Mouse (Mus musculus) cerebellum, postnatal 4 days (tissue): ENCODE data around the gene Ppp1r12b.
A peak's percentile ranks its signal among the peaks of the same experiment; 100 is the strongest.

Source experiments
- DNase-seq, 2 experiments: peaks; one replicate each; pipeline ENCODE4 v3.0.0; 2022; ENCODE audit warnings: low spot score in 2 of 2, mixed read lengths in 1 of 2

Gene Ppp1r12b

DNA sequence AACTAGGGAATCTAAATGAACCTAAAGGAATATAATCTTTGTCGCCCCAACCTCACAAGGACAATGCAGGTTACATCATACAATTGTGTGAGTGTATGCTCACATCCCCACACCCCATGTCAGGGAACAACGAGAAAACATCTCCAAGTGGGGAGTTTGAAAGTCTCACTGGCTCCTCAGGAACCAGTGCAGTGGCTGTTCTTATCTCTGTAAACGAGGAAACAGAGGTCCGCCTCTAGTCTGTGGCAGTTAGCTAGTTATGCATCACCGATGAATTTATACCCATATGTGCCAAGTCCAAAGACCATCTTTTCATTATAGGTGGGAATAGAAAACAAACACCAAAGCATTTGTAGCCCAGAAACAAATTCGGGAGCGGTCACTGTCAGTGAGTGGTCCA, 194.2 kb downstream of the Ppp1r12b start:
- no peak for DNase-seq

DNA sequence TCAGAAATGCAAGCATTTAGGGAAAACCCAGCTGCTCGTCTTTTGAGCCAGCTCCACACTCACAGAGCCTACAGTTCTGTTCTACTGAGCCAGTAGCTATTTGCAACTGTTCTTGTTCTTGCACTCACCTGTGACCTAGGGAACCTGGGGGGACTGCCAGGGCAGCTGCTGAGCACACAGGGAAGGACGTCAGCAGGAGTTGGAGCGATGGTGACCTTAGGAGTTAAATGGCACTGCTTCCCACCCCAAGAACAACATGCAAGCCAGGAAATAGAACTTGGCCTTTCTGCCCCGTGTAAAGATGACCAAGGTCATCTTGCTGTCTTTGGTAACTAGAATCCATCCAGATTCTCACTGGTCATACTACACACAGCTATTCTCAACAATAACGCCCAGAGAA, 195.1 kb downstream of the Ppp1r12b start:
- DNase-seq, result no peak

DNA sequence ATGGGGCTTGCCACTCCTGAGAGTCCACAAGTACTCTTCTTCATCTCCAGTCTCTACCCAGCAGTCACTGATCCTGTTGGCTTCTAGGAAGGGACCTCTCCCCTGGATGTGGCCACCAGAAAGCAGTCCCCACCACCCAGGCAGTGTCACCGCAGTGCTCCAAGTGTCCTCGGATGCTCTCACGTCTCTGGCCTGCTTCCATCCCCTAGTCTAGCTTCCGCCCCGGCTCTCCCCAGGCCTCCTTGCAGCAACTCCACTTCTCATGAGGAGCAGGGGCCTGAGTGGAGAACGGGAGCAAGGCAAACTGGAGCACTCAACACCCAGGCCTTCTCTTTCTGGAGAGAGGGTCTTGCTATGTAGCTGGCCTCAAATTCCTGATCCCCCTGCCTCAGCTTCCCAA, 196.6 kb downstream of the Ppp1r12b start:
- DNase-seq, result no peak

DNA sequence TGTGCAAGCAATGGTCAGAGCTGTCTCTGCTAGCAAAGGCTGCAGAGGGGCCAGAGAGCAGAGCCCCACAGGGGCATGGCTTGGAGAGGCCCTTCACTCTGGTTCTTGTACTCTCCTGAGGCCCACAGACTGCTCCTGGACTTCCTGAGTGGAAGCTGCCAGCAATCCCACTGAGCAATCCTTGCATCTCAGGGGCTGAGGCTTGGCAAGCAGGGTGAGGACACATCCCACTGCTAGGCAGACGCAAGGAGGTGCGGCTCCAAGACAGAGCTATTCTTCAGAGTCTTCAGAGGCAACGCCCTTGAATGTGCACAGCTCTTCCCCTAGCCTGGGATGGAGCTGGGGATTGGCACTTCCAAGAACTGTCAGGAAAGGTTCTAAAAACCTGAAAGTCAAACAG, 198.5 kb downstream of the Ppp1r12b start:
- DNase-seq, result no peak

DNA sequence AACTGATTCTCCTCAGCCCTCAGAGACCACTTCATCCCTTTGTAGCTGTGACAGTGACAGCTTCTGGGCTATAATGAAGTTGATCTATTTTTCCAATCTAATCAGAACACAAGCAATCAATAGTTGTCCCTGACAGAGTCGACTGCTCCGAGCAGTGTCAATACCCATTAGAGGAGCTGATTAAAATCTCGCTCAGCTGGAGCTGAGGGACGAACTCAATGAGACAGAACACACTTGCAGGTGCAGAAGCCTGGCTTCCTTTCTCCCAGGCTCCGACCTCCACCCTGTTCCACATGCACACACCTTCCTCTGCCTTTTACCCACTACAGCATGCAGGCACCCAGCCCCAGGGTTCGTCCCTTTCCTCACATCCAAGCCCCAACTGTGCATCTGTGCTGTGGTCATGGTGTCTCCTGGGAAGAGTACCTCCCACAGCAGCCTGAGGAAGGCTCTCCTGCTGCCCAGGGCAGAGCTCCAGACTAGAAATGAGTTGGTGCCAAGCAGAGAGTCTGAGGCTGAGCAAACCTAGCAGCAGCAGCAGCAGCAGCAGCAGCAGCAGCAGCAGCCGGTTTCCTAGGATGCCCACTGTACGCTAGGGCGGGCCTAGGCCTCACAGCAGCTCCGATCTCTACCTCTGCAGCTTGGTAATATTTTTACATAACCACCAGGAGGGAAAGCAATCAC, 199.4 kb downstream of the Ppp1r12b start:
- DNase-seq, result no peak

DNA sequence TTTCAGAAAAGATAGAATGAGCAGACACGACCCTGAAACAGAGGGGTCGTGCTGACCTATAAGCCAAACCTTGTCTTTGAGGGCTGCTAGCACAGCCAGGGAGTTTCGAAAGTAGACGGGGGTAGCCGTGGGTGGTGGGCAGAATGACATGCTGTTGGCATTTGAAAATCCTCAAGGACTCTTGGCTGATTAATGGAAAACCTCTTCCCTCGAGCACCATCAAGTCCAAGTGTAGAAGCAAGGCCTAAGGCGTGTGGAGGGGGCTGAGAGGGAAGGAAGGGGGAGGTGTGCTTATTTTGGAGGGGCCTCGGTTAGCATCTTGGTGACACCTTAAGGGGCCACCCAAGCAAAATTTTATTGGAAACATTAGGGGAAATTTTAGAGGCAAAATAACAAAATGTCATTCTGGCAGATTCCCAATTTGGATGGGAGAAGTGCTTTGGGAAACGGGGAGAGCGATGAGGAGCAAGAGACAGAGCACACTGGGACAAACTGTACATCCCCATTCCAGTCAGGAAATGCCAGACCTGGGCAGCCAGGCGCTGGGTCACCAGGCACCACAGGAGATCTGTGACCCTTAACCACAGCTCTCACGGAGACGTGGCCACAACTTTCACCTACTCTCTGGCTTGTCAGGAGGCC, 200.1 kb downstream of the Ppp1r12b start:
- no peak for DNase-seq

DNA sequence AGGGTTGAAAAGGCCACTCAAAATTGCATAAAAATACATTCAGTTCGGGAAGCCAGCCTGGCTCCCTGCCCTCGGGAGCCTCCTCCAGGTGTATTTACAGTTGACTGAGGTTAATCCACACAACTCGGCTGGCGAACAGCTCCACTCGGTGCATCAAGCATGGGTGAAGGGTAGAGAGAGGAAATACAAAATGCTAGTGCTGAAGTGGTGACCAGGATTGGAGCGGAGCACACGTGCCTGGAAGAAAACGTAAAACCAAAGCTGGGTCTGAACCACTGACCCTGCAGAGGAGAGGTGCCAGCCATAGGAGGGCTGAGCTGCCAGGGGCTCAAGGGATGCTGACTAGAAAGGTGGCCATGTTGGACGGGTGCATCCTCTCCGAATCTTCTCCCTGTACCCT, 200.9 kb downstream of the Ppp1r12b start:
- no peak for DNase-seq

DNA sequence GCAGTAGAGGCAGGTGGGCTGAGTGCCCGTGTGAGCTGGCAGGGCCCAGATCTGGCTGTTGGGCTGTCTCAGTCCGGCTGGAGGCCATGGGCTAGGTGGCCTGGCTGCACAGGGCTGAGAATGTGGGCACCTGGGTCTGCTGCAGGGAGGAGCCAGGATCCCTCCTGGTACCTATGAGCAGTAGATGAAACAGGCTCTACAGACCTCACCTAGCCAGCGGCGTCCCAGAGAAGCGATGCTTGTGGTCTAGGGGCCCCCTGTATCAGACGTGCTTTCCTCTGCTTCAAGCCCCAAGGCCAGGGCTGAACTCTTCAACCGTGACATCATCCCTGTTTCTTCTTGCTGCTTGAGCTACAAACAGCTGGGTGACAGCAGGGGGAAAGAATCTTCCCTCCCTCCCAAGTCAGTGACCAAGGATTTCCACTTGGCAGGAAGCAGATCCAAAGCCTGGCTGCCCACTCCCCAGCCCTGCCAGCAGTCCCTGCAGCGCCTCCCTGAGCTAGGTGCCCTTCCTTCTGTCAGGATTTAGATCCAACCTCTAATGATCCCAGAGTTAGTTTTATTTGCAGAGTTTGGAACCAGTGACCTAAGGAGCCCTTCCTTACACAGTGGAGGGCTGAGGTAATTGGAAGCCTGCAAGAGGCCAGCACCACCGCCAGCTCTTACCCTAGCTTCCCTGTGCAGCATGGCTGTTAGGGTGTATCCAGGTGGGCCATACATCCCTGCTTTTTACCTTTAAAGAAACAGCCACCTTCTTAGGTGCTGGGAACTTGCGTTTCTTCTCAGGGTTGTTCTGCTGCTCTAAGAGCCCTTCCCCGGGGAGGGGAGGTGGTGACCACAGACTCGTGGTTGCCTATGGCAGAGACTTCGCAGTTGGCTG, 201.8 kb downstream of the Ppp1r12b start:
- no peak for DNase-seq

DNA sequence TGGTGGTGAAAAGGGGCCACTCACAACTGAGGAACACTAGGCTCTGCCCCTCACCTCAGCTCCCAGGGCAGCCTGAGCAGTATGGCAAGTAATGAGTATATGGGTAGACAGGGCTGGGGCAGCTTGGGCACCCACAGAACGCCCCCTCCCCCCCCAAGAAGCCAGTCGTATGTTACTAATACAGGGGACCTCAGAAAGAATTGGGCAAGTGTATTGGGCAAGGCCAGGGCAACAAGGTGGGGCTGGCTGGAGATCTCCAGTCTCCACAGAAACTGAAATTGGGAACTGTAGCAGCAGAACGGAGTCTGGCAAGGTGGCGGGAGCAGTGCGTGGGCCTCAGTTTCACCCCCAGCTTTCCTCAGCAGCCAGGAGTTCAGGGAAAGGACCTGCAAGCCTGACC, 203.3 kb downstream of the Ppp1r12b start:
- no peak for DNase-seq

DNA sequence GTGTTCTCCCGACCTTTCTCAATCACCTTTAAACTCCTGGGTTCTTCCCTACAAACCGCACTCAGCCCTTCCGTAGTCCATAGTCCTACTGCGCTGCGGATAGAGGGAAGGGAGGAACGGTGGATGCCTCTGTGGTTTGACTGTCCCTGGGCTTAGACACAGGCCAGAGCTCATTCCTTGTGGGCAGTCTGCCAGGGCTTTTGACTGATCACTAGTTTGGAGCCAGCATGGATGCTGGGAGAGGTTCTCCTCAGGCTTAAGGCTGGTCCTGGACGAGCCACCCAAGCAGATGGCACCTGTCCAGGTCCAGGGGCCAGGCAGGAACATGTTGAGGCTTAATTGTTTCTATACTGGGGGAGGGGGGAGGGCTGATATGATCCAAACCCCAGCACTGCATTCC, 205.9 kb downstream of the Ppp1r12b start:
- peak in 1 of 2 experiments; percentile 77 for DNase-seq

DNA sequence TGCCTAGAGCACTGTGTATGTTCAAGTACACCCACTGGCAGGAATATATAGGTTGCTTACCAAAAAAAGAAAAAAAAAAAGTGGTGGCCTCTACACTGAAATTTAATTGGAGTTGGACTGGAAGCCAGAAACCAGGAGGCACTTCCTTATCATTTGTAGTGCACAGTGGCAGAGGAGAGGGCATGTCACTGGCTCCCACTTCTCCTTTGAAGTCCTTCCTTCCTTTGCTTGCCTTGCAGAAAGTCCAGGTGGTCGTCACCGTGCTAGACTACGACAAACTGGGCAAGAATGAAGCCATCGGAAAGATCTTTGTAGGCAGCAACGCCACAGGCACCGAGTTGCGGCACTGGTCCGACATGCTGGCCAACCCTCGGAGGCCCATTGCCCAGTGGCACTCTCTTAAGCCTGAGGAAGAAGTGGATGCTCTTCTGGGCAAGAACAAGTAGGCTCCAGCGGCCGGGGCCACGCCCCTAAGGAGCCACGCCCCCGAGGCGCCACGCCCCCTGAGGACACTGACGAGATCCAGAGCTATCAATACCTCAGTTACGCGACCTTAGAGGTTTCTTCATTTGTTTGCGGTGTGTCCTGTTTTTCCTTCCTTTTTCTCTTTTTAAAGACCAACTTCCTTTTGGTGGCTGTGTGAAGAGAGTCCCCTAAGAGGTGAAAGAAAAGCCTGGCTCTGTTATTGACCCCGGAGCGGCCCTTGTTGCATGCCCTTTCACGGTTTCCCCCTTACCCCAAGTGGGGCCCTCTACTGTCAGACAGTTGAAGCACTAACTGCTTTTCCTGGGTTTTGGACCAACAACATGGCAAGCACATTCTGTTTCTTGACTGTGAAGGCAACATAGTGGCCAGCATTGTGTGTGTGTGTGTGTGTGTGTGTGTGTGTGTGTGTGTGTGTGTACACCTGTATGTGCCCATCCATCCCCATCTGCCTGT, 208.2 kb downstream of the Ppp1r12b start:
- no peak for DNase-seq

DNA sequence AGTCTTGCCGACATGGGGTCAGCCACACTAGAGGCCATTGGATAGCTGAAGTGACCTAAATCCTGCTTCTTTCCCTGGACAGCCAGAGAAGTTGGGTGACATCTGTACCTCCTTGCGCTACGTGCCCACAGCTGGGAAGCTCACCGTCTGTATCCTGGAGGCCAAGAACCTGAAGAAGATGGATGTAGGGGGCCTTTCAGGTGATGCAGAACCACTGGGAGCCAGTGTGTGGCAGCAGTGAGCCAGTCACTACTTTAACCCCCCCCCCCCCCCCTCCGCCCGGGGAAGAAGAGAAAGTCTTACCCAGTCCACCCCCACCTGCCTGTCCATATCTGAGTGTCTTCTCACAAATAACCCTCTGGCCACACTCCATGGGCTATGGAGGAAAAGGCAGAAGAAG, 210.1 kb downstream of the Ppp1r12b start:
- no peak for DNase-seq

DNA sequence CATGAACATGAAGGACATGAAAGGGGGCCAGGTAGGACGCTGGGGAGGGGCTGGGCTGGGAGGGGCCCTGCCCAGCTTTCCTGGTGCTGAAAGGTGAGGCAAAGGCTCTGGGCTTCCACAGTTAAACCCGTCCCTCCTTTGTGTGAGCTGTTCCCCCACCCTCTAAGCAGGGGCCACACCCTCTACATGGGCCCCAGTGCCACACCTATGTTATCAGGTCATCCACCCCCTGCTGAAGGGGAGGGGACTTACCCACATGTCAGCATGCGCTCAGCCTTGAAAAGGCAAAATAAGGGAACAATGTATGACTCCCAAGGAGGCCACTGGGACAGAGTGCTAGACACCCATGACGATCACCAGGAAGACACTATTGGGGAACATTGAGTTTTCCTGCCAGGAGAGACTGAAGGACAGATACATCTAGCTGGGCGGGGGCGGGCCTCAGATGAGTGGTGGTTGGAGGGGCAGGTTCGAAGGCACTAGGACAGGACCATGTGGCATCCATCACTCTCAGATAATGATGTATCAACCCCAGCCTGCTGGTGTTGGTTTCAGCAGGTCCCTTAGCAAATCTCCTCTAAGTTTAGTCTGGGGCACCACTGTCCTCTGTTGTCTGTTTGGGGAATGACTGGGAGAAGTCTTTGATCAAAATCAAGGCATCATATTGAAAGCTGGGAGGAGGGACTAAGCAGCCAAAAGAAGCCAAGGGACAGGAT, 213.6 kb downstream of the Ppp1r12b start:
- DNase-seq, result no peak

DNA sequence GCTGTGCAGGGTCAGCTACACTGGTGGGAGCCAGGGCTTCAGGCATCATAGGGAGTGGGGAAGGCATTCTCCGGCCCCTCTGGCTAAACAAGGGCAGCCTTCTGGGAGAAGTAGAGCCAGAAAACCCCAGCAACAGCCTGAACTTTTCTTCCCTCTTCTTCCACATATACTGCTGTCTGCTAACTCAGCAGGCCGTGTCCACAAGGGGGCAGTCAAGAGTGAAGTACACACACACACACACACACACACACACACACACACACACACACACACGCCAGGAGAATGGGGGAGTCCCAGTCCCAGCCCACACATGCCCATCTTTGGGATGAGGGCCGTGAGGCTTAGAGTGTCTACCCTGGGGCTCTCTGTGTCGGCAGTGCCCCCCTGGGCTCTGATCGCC, 214.3 kb downstream of the Ppp1r12b start:
- DNase-seq, result no peak

DNA sequence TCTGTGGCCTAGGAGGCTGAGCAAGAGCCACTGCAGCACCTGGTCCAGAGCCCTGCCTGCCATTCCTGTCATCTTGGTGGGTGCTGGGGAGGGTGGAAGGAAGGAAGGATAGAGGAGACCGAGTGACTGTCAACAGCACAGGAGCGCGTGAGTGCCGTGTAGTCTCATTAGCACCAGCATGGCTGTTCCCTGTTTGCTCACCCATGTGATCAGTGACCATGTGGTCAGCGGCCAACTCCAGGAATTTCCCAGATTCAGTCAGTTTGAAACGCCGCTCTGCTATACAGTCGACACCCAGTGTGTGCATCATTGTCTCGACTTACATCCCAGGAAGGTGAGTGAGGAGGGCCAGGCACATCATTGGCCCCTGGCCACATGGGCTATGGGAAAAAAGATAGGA, 218.3 kb downstream of the Ppp1r12b start:
- DNase-seq, result no peak

DNA sequence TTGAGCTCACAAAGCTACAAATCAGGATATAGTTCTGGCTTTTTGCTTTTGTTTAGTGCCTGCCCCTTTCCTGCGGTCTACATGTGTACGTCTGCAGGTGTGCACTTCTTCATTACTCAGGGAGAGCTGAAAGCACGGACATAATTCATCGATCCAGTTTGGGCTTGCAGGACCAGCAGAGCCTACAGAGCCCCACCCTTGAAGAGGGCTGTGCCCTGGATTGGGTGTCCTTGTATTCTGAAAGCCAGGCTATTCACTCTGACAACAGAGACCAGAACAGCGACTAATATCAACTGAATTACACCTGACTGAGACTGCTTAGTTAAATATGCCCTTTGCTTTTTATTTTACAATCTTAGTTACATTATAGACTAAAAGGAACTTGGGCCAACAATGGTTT, 222.1 kb downstream of the Ppp1r12b start:
- DNase-seq, result no peak

DNA sequence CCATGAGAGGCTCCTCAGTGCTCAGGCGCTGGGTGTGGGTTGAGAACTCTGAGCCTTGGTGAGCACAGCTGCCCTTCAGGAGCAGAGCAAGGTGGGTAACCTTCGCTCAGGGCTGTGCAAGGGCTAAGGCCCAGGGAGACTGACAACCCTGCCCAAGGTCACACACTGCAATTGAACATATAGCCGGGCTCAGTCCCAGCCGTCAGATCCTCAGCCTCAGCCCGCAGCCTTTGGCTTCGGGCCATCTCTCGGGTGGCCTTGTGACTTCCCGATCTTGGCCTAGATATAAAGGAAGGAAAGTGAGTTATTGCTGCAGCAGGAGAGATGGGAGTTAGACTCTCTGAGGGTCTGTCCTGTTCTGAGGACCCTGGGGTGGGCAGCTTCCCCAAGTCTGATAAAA, 228.5 kb downstream of the Ppp1r12b start:
- DNase-seq, result no peak

DNA sequence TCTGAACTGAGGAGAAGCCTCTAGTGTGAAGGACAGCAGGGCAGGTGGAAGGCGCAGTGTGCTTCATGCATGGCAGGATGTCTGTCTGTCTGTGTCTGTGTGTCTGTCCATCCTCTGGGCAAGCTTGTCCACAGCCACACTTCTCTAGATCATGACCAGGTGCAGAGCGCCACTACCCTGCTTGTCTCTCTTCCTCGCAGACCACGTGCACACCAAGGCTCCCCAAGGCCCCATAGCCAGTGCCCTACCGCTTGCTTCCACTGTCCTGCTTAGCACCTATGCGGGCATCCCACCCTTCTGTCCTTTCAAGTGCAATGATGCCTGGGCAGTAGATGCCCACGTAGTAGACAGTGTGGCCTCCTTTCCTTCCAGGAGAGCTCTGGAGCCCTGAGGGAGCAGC, 229.3 kb downstream of the Ppp1r12b start:
- DNase-seq, result no peak

DNA sequence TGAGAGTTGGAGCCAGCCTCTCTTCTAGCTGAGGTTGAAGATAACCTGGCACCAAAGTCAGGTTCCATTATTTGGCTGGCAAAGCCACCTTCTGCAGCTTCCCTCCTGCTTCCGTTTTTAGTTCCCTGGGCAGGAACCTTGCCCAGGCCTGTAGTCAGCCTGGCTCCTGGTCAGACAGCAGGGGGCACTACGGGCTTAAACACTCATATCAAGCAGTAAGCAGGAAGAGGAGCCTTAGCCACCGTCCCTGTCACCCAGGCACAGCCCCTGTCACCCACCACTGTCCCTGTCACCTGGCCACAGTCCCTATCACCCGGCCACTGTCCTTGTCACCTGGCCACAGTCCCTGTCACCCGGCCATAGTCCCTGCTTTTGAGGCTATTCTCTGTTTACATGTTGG, 230.5 kb downstream of the Ppp1r12b start:
- DNase-seq, result no peak

DNA sequence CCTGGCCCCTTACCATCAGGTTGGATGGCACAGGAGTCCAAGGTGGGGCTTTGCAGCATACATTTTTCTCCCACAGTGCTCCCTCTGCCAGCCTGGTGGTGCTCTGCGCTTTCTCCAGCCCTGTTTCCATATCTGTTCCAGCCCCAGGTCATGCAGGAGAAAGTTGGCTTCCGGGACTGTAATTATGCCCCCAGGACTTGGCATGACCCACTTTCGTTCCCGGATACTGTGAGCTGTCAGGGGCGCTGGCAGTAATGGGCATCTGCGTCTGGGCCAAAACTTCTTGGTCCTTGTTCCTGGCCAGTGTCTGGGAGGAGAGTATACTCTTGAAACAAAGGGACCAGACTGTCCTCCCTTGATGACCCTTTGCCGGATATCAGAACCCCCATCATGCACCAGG, 232.9 kb downstream of the Ppp1r12b start:
- no peak for DNase-seq

DNA sequence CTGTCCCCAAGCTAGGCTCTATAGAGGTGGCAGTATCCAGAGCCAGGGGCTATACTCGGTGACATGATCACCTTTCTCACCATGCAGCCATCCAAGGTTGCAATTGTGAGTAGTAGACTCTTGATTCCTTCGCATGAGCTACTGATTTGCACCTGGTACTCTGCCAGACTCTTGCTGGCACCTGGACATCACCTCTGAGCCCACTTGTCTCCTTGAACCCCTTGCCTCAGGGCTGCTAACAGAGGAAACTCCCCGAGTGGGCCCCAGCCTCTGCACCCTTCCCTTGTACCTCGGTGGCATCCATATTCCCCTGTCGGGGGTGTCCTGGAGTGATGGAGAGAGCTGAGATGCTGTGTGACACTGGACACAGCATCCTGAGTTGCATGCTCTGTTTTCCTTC, 234.3 kb downstream of the Ppp1r12b start:
- DNase-seq, result no peak
